Mouse (Mus musculus): ENCODE data around the gene Chek2.

DNA sequence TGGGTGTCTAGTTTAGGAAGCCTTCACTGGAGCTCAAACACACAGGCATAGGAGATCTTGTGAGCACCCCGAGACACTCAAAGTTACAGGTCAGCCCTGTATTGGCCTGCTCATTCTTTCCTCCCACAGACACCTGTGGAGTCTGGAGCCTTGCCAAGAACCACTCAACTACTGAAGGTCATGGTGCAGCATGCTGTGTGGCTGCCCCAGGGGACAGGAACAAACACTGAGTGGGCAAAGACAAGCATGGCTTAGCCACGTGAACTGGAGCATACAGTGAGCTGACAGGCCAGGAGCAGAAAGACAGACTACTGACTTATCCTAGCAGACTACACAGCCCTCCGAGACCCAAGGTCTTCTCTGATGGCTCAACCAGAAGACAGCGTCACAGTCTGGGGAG is 42.1 kb upstream of the Chek2 start:
- TF ChIP-seq POLR2A (IDR thresholded peaks at IDR 0.05; ENCODE audit: borderline replicate concordance, control insufficient read depth, low read depth, low read length) (no peak), CTCF (IDR thresholded peaks at IDR 0.05; ENCODE audit: control insufficient read depth, insufficient read depth, low read length) (no peak)
